Comparison of ENCODE assay signal across 8 mouse cellular contexts in the genomic region with DNA sequence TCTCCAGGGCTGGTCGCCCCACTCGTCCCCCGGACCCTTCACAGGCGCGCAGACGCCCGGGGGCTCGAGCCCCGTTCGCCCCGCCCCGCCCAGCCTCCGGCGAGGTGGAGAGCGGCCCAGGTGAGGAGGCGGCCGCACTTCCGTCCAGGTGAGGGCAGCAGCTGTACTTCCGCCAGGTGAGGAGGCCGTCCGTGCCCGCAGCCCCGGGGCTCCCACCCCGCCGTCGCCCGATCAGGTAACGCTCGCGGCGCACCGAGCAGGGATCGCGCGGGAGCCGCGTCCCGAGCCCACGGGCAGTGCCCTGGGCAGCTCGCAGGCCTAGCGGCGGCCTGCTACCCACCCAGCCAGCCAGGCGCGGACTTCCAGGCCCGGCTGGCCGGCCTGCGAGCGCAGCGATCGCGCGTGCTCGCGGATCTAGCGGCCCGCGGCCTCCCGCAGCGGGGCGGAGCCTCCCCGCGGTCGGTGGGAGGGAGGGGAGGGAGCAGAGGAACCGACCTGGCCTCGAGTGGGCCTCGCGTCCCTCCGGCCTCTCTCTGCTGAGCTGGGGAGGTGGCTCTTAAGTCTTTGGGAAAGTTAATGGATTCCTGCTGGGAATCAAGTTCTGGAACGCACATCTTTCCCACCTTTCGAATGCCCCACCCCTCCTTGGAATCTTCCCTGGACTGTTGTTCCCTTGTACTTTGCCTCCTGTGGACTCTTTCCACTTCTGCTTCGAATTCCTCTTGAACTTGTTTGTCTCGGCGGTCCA. TPM values are rescaled to one million over a fixed set of nuclear protein-coding genes. Genes with fewer than 3 reads are reported as not detected.
DNase-seq lines count a peak whose midpoint lies in the region; ATAC-seq lines count a peak whose summit lies in the region.

A gene (plus strand): TSS at position 96 of the 748 bp plus-strand sequence.

- peak within 1 kb of the TSS; percentile 85 for H3K4me2 ChIP-seq in hindbrain, embryonic 12.5 days (replicated peaks)
- H3K4me2 ChIP-seq in lung, embryonic 16.5 days (ENCODE audit: low read depth, low read length) = peak within 1 kb of the TSS; percentile 87

- H3K9ac ChIP-seq in hindbrain, embryonic 12.5 days = peak within 1 kb of the TSS; percentile 75
- peak within 1 kb of the TSS; percentile 99 for H3K9ac ChIP-seq in lung, embryonic 16.5 days (ENCODE audit: low read length)

- no peaks in the 10 kb centered on the region for H3K4me1 ChIP-seq in hindbrain, embryonic 12.5 days
- H3K4me1 ChIP-seq in lung, embryonic 16.5 days (replicated peaks; ENCODE audit: control insufficient read depth, insufficient read depth, low read length) = peaks cover 3% of the 10 kb centered on the region; the same call in 1 of the 2 replicates

- WGBS in hindbrain, embryonic 12.5 days = 2% methylated on average over 67 of the region's 73 CpGs
- WGBS in lung, embryonic 16.5 days = 1% methylated on average over 69 of the region's 73 CpGs

- peak; percentile 57 for DNase-seq in MN1 (ENCODE audit: low spot score)
- peak; percentile 77 for DNase-seq in cerebellum, adult 9-11 months
- peak; percentile 18 to 40 for DNase-seq in frontal cortex, postnatal 25 days (ENCODE audit: low spot score in 2 of 2)
- peak; percentile 59 to 69 for DNase-seq in layer of hippocampus, postnatal 10 days (ENCODE audit: low spot score in 2 of 2)
- DNase-seq in ovary, postnatal 14 days (ENCODE audit: low spot score) = peak; percentile 53
- DNase-seq in thymus, postnatal 10 days (ENCODE audit: low spot score in 2 of 2) = peak; percentile 20 to 41

- H3K9me3 ChIP-seq in hindbrain, embryonic 12.5 days (replicated peaks) = no peaks in the 10 kb centered on the region
- no peaks in the 10 kb centered on the region for H3K9me3 ChIP-seq in lung, embryonic 16.5 days (ENCODE audit: control insufficient read depth, low read length)

- peak within 1 kb of the TSS; percentile 69 for H3K4me3 ChIP-seq in hindbrain, embryonic 12.5 days
- peak within 1 kb of the TSS; percentile 87 for H3K4me3 ChIP-seq in lung, embryonic 16.5 days (ENCODE audit: low read length)

- no peaks in the 10 kb centered on the region for H3K27me3 ChIP-seq in hindbrain, embryonic 12.5 days
- no peaks in the 10 kb centered on the region for H3K27me3 ChIP-seq in lung, embryonic 16.5 days (ENCODE audit: control insufficient read depth, insufficient read depth, low read depth, low read length)

- peak; percentile 89 for ATAC-seq in hindbrain, embryonic 12.5 days (ENCODE audit: low FRiP score)
- ATAC-seq in lung, embryonic 16.5 days (ENCODE audit: low read depth) = peak; percentile 93

- H3K36me3 ChIP-seq in hindbrain, embryonic 12.5 days = no peaks in the 10 kb centered on the region
- no peaks in the 10 kb centered on the region for H3K36me3 ChIP-seq in lung, embryonic 16.5 days (ENCODE audit: control insufficient read depth, insufficient read depth, low read length)

- peak within 1 kb of the TSS; percentile 77 for H3K27ac ChIP-seq in hindbrain, embryonic 12.5 days
- H3K27ac ChIP-seq in lung, embryonic 16.5 days (ENCODE audit: low read length) = peak within 1 kb of the TSS; percentile 96

RNA-seq across cellular contexts. Expression of the gene that starts here (rescaled TPM):
- polyA plus RNA-seq in hindbrain, embryonic 12.5 days (2016; fragmentation: Nextera tagmentation; extraction: Ambion mirVana) = 14.9 and 16.1 TPM in 2 replicates
- total RNA-seq in layer of hippocampus, postnatal 10 days (2021) = 1 to 10 TPM; 5.2 to 8.7 TPM
- polyA plus RNA-seq in lung, embryonic 16.5 days (2015; fragmentation: Nextera tagmentation; extraction: Ambion mirVana) = 21.2 and 26.5 TPM in 2 replicates

Comparison
In these comparisons a context has a peak if more than half of its experiments do, and no peak if none do; other contexts are left out.
1. Peak in every context shown above with its lines: DNase-seq, ATAC-seq, H3K4me3 ChIP-seq and H3K27ac ChIP-seq.